Mouse (Mus musculus) embryonic fibroblast, embryonic 13.5 days (primary cell): Measurements from ENCODE around the gene Ccdc34.

Source experiments
- CTCF ChIP-seq: IDR thresholded peaks from 2 replicates; pipeline ENCODE4 v1.5.1; 2011; ENCODE audit warnings: mild to moderate bottlenecking, control low read depth, low read length, moderate library complexity, borderline replicate concordance; ENCODE audit not compliant: insufficient read depth
- POLR2A ChIP-seq: IDR thresholded peaks from 2 replicates; pipeline ENCODE4 v1.6.1; 2011; ENCODE audit warnings: low read depth, mild to moderate bottlenecking, control low read depth, low read length, moderate library complexity

DNA sequence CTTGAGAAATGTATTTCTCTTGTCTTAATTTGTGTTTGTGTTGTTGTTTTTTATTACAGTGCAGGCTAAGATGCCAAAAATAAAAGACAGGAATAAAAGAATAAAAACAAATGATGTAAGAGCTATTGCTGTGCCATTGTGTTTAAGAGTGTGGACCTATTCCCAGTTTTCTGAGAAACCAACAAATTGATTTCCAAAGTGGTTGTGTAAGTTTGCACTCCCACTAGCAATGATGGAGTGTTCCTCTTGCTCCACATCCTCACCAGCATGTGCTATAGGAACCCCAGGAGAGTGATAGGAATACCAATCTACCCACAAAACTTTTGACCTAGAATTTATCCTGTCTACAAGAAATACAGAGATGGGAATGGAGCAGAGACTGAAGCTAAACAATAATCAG lies 150.7 kb downstream of the Ccdc34 start:
- no peak for TF ChIP-seq POLR2A
- no peak for TF ChIP-seq CTCF
